Mouse (Mus musculus) olfactory bulb, adult 2 months (tissue): Measurements from ENCODE around the gene Idua.

Experiments
- CTCF ChIP-seq: fragments of 200-500 bp; IDR thresholded peaks from 2 replicates; pipeline ENCODE4 v1.5.1; 2012; ENCODE audit warnings: low read depth, mild to moderate bottlenecking, low read length, moderate library complexity; ENCODE audit not compliant: insufficient read depth
- POLR2A ChIP-seq: fragments of 200-500 bp; IDR thresholded peaks from 2 replicates; pipeline ENCODE4 v1.6.1; 2012; ENCODE audit warnings: mild to moderate bottlenecking, low read depth, low read length, moderate library complexity; ENCODE audit not compliant: insufficient read depth

GRCm38 (mm10) chr5:108707758-108708157 lies 47.6 kb downstream of the Idua start:
- no peak for TF ChIP-seq CTCF
- TF ChIP-seq POLR2A: no peak
